Mouse (Mus musculus) embryonic stem cell, embryonic (primary cell): ENCODE data around the gene Hist1h4a.

Experiments
- CTCF ChIA-PET, 4 experiments: fragments of 300-600 bp in 2 of 4; fragments of 350-600 bp in 2 of 4; sonication (Branson Sonifier 250); formaldehyde crosslinking; loops; one replicate each; lab custom pipeline; 2022; ENCODE audit warnings: inconsistent platforms in 2 of 4; lab: Charles Lee
- POLR2A ChIA-PET, 4 experiments: fragments of 300-600 bp in 2 of 4; fragments of 350-600 bp in 2 of 4; sonication (Branson Sonifier 250); formaldehyde crosslinking; loops; one replicate each; lab custom pipeline; 2022; ENCODE audit warnings: antibody characterized with exemption in 4 of 4, inconsistent platforms in 1 of 4; lab: Charles Lee

The Hist1h4a gene

GRCm38 (mm10) chr13:23751478-23751956 is 9.5 kb downstream of the Hist1h4a start:
- ChIA-PET POLR2A (interaction anchor here (0.6 to 44.4 kb wide), 96 partner anchors 6 to 1925 kb away, joined by 3 to 2331 read pairs (median 6); partner anchors contain the start of genes Hist1h1a (in 4 of the 4), Hist1h1c (in 4 of the 4), Hist1h3a (in 4 of the 4) and Hist1h4a (in 4 of the 4)), CTCF (interaction anchor here in 1 of 4 experiments (0.8 to 2.6 kb wide), 5 partner anchors 9 to 67 kb away, joined by 3 to 11 read pairs (median 4); partner anchors contain the start of genes Hist1h1c, Hist1h2bc and Hist1h4a)

DNA sequence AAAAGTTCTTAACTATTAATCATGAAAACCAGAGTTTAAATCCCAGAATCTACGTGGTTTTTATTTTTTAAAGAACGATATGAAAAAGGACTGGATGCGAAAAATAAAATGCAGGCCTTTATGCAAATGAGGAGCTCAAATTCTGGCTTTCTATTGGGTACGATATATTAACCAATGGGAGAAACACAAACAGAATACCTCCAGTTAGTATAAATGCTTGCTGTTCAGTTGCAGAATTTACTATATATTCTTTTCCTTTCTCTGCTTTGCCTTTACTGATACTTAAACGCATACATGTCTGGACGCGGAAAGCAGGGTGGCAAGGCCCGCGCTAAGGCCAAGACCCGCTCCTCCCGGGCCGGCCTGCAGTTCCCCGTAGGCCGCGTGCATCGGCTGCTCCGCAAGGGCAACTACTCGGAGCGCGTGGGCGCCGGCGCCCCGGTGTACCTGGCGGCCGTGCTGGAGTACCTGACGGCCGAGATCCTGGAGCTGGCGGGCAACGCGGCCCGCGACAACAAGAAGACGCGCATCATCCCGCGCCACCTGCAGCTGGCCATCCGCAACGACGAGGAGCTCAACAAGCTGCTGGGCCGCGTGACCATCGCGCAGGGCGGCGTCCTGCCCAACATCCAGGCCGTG is 10.1 kb downstream of the Hist1h4a start, which contains the start of gene Hist1h2ab:
Gene Hist1h2ab, plus strand, starts transcription at position 288 of the 639 bp plus-strand sequence.
- ChIA-PET POLR2A (interaction anchor here (0.6 to 44.4 kb wide), 82 partner anchors 7 to 1922 kb away, joined by 3 to 2331 read pairs (median 7); partner anchors contain the start of genes Hist1h1a (in 4 of the 4), Hist1h1c (in 4 of the 4), Hist1h3a (in 4 of the 4) and Hist1h4a (in 4 of the 4)), CTCF (interaction anchor here in 1 of 4 experiments (1.6 to 2.6 kb wide), 2 partner anchors 10 to 11 kb away, joined by 4 to 11 read pairs; partner anchors contain the start of genes Hist1h1c and Hist1h4a)

DNA sequence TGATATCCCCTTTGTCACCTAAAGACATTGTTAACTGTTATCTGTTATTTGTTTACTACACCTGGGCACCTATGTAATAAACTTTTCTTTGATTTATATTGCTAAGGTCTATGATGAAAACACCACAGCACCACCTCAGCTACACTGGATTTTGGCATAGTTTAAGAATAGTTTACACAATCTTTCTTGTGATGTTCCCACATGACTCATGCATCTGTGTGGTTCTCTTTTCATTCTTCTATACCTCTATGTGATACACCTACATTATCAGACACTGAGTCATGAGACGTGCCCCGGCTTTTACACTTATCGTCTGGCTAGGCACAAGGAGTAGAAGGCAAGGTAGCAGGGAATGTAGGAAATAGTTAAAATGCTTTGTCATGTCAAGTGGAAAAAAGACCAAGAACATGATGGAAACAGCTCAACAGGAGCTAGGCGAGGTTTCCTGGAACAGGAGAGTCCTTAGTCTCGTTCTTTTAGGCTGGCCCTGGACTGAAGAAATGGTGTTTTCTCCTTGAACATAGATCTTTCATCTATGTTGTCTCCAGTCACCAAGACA is 11.4 kb downstream of the Hist1h4a start:
- ChIA-PET CTCF (no interaction called here), POLR2A (interaction anchor here in 3 of 4 experiments (1.0 to 44.4 kb wide), 28 partner anchors 6 to 1707 kb away, joined by 3 to 2331 read pairs (median 28); partner anchors contain the start of genes Hist1h1a (in 3 of the 3), Hist1h1c (in 3 of the 3), Hist1h3c (in 3 of the 3) and Hist1h4a (in 3 of the 3))

- CTCF ChIA-PET: no interaction called here
- POLR2A ChIA-PET: interaction anchor here (0.6 to 44.4 kb wide), 51 partner anchors 4 to 1994 kb away, joined by 3 to 2331 read pairs (median 6); partner anchors contain the start of genes Hist1h1c (in 4 of the 4), Hist1h2bc (in 4 of the 4), Hist1h4a (in 4 of the 4) and Hist1h1a (in 3 of the 4)
Measured at GRCm38 (mm10) chr13:23747892-23748288, 13.1 kb downstream of the Hist1h4a start.

- CTCF ChIA-PET: no interaction called here
- POLR2A ChIA-PET: interaction anchor here (0.7 to 44.4 kb wide), 54 partner anchors 4 to 1993 kb away, joined by 3 to 2331 read pairs (median 6); partner anchors contain the start of genes Hist1h1c (in 4 of the 4), Hist1h2bc (in 4 of the 4), Hist1h4a (in 4 of the 4) and Hist1h4b (in 4 of the 4)
Measured at GRCm38 (mm10) chr13:23747081-23747891, 13.7 kb downstream of the Hist1h4a start.

DNA sequence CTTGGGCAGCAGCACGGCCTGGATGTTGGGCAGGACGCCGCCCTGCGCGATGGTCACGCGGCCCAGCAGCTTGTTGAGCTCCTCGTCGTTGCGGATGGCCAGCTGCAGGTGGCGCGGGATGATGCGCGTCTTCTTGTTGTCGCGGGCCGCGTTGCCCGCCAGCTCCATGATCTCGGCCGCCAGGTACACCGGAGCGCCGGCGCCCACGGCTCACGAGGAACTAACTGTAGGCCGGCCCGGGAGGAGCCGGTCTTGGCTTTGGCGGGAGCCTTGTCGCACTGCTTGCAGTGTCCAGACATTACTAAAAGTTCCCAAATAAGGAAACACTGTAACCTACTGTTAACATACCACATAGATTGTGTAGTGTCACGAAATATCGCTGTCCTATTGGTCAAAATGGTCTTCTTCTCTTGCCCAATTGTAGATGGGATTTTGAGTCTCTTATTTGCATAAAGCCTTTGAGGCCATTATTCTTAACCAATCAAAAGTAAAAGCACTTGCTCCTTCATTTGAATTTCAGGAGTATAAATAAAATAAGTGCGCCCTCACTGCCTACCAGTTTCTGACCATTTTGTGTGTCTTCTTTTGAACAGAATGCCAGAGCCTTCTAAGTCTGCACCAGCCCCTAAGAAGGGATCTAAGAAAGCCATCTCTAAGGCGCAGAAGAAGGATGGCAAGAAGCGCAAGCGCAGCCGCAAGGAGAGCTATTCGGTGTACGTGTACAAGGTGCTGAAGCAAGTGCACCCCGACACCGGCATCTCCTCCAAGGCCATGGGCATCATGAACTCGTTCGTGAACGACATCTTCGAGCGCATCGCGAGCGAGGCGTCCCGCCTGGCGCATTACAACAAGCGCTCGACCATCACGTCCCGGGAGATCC is 14.6 kb downstream of the Hist1h4a start, which contains the start of gene Hist1h2bb:
Gene Hist1h2bb, plus strand, starts transcription at position 534 of the 880 bp plus-strand sequence.
- ChIA-PET POLR2A (interaction anchor here (0.6 to 44.4 kb wide), 67 partner anchors 4 to 1960 kb away, joined by 3 to 2331 read pairs (median 6); partner anchors contain the start of genes Hist1h1c (in 4 of the 4), Hist1h4a (in 4 of the 4), Hist1h4b (in 4 of the 4) and Hist1h4d (in 4 of the 4)), CTCF (interaction anchor here in 1 of 4 experiments (0.7 kb wide), 2 partner anchors 48 to 200 kb away, joined by 3 to 6 read pairs; partner anchors contain the start of gene Hist1h4c)

- CTCF ChIA-PET: interaction anchor here in 1 of 4 experiments (0.7 kb wide), 2 partner anchors 48 to 199 kb away, joined by 3 to 6 read pairs; partner anchors contain the start of gene Hist1h4c
- POLR2A ChIA-PET: interaction anchor here (0.6 to 44.4 kb wide), 65 partner anchors 4 to 1959 kb away, joined by 3 to 2331 read pairs (median 7); partner anchors contain the start of genes Hist1h4a (in 4 of the 4), Hist1h4b (in 4 of the 4), Hist1h4d (in 4 of the 4) and Hist1h1a (in 3 of the 4)
Measured at GRCm38 (mm10) chr13:23745381-23746161, 15.5 kb downstream of the Hist1h4a start, which contains the start of gene Hist1h3c. Gene Hist1h3c, minus strand, starts transcription at chr13:23745602.

DNA sequence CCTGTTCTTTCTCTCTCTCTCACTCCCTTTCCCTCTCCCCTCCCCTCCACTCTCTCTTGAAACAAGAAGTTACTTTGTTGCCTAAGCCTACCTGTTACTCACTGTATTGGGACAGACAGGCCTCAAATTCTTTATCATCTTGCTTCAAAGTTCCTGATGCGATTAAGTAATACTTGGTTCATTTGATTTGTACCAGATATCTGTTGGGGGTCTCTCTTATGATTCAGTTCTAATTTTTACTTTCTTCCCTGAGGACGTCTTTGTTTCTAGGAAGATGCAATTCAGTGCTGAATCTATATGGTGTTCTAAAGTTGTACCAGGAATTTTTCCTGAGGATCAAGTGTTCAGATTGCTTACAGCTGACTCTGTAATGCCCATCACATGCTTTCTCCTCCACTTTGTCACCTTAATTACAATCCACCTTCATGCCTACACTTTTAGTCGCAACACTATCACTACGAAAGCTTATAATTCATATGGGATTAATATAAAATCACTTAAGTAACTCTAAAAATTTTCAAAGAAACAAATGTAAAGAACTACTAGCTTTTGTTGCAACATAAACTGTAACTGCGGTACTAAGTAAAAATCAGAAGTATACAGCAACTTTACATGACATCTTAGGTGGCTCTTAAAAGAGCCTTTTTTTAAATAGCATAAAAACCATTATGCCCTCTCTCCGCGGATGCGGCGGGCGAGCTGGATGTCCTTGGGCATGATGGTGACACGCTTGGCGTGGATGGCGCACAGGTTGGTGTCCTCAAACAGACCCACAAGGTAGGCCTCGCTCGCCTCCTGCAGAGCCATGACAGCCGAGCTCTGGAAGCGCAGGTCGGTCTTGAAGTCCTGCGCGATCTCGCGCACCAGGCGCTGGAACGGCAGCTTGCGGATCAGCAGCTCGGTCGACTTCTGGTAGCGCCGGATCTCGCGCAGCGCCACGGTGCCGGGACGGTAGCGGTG is 16.3 kb downstream of the Hist1h4a start:
- ChIA-PET POLR2A (interaction anchor here (0.6 to 44.4 kb wide), 55 partner anchors 3 to 1958 kb away, joined by 3 to 2331 read pairs (median 8); partner anchors contain the start of genes Hist1h3a (in 4 of the 4), Hist1h4a (in 4 of the 4), Hist1h4b (in 4 of the 4) and Hist1h4d (in 4 of the 4)), CTCF (interaction anchor here in 1 of 4 experiments (1.1 kb wide), 1 partner anchor 43 kb away, joined by 7 read pairs; no protein-coding TSS in a partner anchor)

GRCm38 (mm10) chr13:23743963-23744362 is 17.1 kb downstream of the Hist1h4a start:
- CTCF ChIA-PET: interaction anchor here in 1 of 4 experiments (1.1 kb wide), 1 partner anchor 42 kb away, joined by 7 read pairs; no protein-coding TSS in a partner anchor
- POLR2A ChIA-PET: interaction anchor here (0.6 to 44.4 kb wide), 50 partner anchors 2 to 1957 kb away, joined by 3 to 2331 read pairs (median 8); partner anchors contain the start of genes Hist1h3a (in 4 of the 4), Hist1h4a (in 4 of the 4), Hist1h4b (in 4 of the 4) and Hist1h1a (in 3 of the 4)

- CTCF ChIA-PET: interaction anchor here in 1 of 4 experiments (1.1 kb wide), 1 partner anchor 42 kb away, joined by 7 read pairs; no protein-coding TSS in a partner anchor
- POLR2A ChIA-PET: interaction anchor here (0.6 to 44.4 kb wide), 50 partner anchors 1 to 1956 kb away, joined by 3 to 2331 read pairs (median 12); partner anchors contain the start of genes Hist1h1a (in 4 of the 4), Hist1h2ab (in 4 of the 4), Hist1h3a (in 4 of the 4) and Hist1h3b (in 4 of the 4)
Measured at GRCm38 (mm10) chr13:23743215-23743614, 17.8 kb downstream of the Hist1h4a start.

- POLR2A ChIA-PET: interaction anchor here (0.6 to 44.4 kb wide), 75 partner anchors 0 to 1699 kb away, joined by 3 to 2331 read pairs (median 5); partner anchors contain the start of genes Hist1h1a (in 4 of the 4), Hist1h2ab (in 4 of the 4), Hist1h3a (in 4 of the 4) and Hist1h3b (in 4 of the 4)
Measured at GRCm38 (mm10) chr13:23742007-23742406, 19.0 kb downstream of the Hist1h4a start.

GRCm38 (mm10) chr13:23740910-23741309 is 20.1 kb downstream of the Hist1h4a start:
- CTCF ChIA-PET: interaction anchor here in 1 of 4 experiments (3.0 kb wide), 1 partner anchor 11 kb away, joined by 11 read pairs; the partner anchor contains the start of genes Hist1h2ab and Hist1h3b
- POLR2A ChIA-PET: interaction anchor here (1.1 to 44.4 kb wide), 32 partner anchors 1 to 541 kb away, joined by 3 to 2331 read pairs (median 48); partner anchors contain the start of genes Hist1h1a (in 4 of the 4), Hist1h2ac (in 4 of the 4), Hist1h2bc (in 4 of the 4) and Hist1h3a (in 4 of the 4)

More at GRCm38 (mm10) chr13:23742007-23742406, 19.0 kb downstream of the Hist1h4a start:
- CTCF ChIA-PET: interaction anchor here in 1 of 4 experiments (0.6 to 1.0 kb wide), 3 partner anchors 18 to 1855 kb away, joined by 3 to 4 read pairs (median 3); partner anchors contain the start of gene Hist1h4c
